14 mouse cellular contexts compared by ENCODE assay signal in the genomic region with DNA sequence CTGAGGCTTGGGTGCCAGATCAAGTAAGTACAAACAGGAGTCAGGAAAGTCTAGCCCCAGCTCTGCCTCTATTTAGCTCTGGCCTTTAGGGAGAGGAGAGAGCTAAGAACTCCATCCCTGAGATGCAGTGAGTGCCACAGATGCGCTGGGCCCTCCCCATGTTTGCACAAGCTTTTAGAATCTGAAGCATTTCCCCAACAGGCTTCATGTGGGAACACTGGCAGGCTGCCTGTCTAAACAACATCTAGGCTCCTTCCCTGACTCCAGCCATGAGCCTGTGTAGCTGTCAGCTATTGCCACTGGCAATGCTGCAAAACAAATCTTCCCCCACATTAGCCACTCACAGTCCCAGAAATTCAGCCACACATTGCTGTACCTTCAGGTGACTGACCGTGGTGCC.
DNase-seq lines count a peak whose midpoint lies in the region; ATAC-seq lines count a peak whose summit lies in the region.
"Had no signal": no experiment of that assay in that cellular context is flagged by ENCODE, and none has a peak within 500 bp of the region (broad histone marks: within the 10 kb centered on the region; RNA-seq: fewer than 3 reads in every experiment).

No protein-coding gene starts in this region.

- DNase-seq in kidney, adult 11 months = peak; percentile 27
- peak; percentile 50 for DNase-seq in fibroblast of lung, adult 2 months (ENCODE audit: low read depth)
- peak; percentile 40 to 47 for DNase-seq in kidney, postnatal 36 days
- peak; percentile 79 for DNase-seq in lung, postnatal 36 days
- DNase-seq in hindbrain, embryonic 10.5 days (ENCODE audit: low spot score) = no peak
- DNase-seq in frontal cortex, postnatal 25 days (ENCODE audit: low spot score in 2 of 2) = no peak
- DNase-seq: cerebellum, adult 11 months; thymus, postnatal 36 days had no signal

- H3K4me2 ChIP-seq in kidney, embryonic 14.5 days (replicated peaks; ENCODE audit: low read depth, low read length) = no peak overlapping the region
- H3K4me2 ChIP-seq: forebrain, embryonic 15.5 days; heart, embryonic 13.5 days; midbrain, embryonic 15.5 days; neural tube, embryonic 13.5 days had no signal

- H3K36me3 ChIP-seq in kidney, embryonic 14.5 days (ENCODE audit: control insufficient read depth, insufficient read depth, low read length) = no peaks in the 10 kb centered on the region
- no peaks in the 10 kb centered on the region for H3K36me3 ChIP-seq in hindbrain, embryonic 10.5 days
- H3K36me3 ChIP-seq: forebrain, embryonic 15.5 days; heart, embryonic 13.5 days; midbrain, embryonic 15.5 days; neural tube, embryonic 13.5 days had no signal

- H3K27ac ChIP-seq in kidney, embryonic 14.5 days (ENCODE audit: low read depth, low read length) = no peak overlapping the region
- H3K27ac ChIP-seq in hindbrain, embryonic 10.5 days = no peak overlapping the region
- H3K27ac ChIP-seq: forebrain, embryonic 15.5 days; heart, embryonic 13.5 days; midbrain, embryonic 15.5 days; neural tube, embryonic 13.5 days had no signal

- WGBS in kidney, embryonic 14.5 days = 67% methylated on average over 2 of the region's 2 CpGs
- WGBS in hindbrain, embryonic 10.5 days = 73% methylated on average over 2 of the region's 2 CpGs

- H3K9ac ChIP-seq in kidney, embryonic 14.5 days (ENCODE audit: low read depth, low read length) = no peak overlapping the region
- H3K9ac ChIP-seq: forebrain, embryonic 15.5 days; heart, embryonic 13.5 days; midbrain, embryonic 15.5 days; neural tube, embryonic 13.5 days had no signal

- peaks cover 11% of the 10 kb centered on the region; the same call in 1 of the 2 replicates for H3K4me1 ChIP-seq in kidney, embryonic 14.5 days (ENCODE audit: control insufficient read depth, insufficient read depth, low read length)
- peaks cover 46% of the 10 kb centered on the region for H3K4me1 ChIP-seq in hindbrain, embryonic 10.5 days (replicated peaks)
- H3K4me1 ChIP-seq: forebrain, embryonic 15.5 days had no signal

- no peak overlapping the region for H3K4me3 ChIP-seq in kidney, embryonic 14.5 days (ENCODE audit: low read length)
- no peak overlapping the region for H3K4me3 ChIP-seq in hindbrain, embryonic 10.5 days
- H3K4me3 ChIP-seq: forebrain, embryonic 15.5 days; heart, embryonic 13.5 days; midbrain, embryonic 15.5 days; neural tube, embryonic 13.5 days had no signal

- H3K9me3 ChIP-seq in kidney, embryonic 14.5 days (ENCODE audit: control insufficient read depth, low read length) = no peaks in the 10 kb centered on the region
- H3K9me3 ChIP-seq in hindbrain, embryonic 10.5 days = no peaks in the 10 kb centered on the region
- H3K9me3 ChIP-seq: forebrain, embryonic 15.5 days; heart, embryonic 13.5 days; midbrain, embryonic 15.5 days; neural tube, embryonic 13.5 days had no signal

- ATAC-seq in kidney, embryonic 14.5 days (ENCODE audit: low FRiP score, low TSS enrichment) = no peak
- ATAC-seq: forebrain, embryonic 15.5 days; intestine, postnatal 0 days; midbrain, embryonic 15.5 days had no signal

- H3K27me3 ChIP-seq in kidney, embryonic 14.5 days (ENCODE audit: control insufficient read depth, insufficient read depth, low read length) = no peaks in the 10 kb centered on the region
- peaks cover 4% of the 10 kb centered on the region; the same call in 1 of the 2 replicates for H3K27me3 ChIP-seq in hindbrain, embryonic 10.5 days (ENCODE audit: insufficient read depth, poor library complexity, severe bottlenecking)
- H3K27me3 ChIP-seq: forebrain, embryonic 15.5 days; heart, embryonic 13.5 days; midbrain, embryonic 15.5 days; neural tube, embryonic 13.5 days had no signal

Comparison
In these comparisons a context has a peak if more than half of its experiments do, and no peak if none do; other contexts are left out.
1. DNase-seq: peak in kidney, adult 11 months (single experiment), fibroblast of lung, adult 2 months (single experiment), kidney, postnatal 36 days (2 of 2) and lung, postnatal 36 days (single experiment); none in hindbrain, embryonic 10.5 days (single experiment) and frontal cortex, postnatal 25 days (0 of 2).